Mouse (Mus musculus): ENCODE measurements at regions not wholly inside any gene's neighbourhood (a gene's known extent, or its start where the extent isn't known, plus 50 kb on each side); places are given as distances from the start of the nearest gene placed in this dataset.

GRCm38 (mm10) chr7:65244936-65245335, 88.6 kb upstream of the Fam189a1 start:
- WGBS: 58% methylated on average over 4 of the region's 4 CpGs

GRCm38 (mm10) chr7:65241208-65241607, 84.8 kb upstream of the Fam189a1 start:
- Histone ChIP-seq H3K4me3 (replicated peaks; ENCODE audit: extremely low read depth, low read depth, low read length) (no peak overlapping the region), H3K4me1 (ENCODE audit: control insufficient read depth, insufficient read depth, low read length) (no peaks in the 10 kb centered on the region)
- WGBS: 65% methylated on average over 8 of the region's 8 CpGs
- no peak for TF ChIP-seq POLR2A (IDR thresholded peaks at IDR 0.05; ENCODE audit: borderline replicate concordance, extremely low read depth, low read depth, low read length)
- TF ChIP-seq CTCF (IDR thresholded peaks at IDR 0.05; ENCODE audit: insufficient read depth, low read length): no peak
- no peak for DNase-seq

More at GRCm38 (mm10) chr7:65244936-65245335, 88.6 kb upstream of the Fam189a1 start:
- H3K4me3 ChIP-seq (replicated peaks; ENCODE audit: extremely low read depth, low read depth, low read length): no peak overlapping the region
- TF ChIP-seq CTCF (IDR thresholded peaks at IDR 0.05; ENCODE audit: insufficient read depth, low read length): no peak
- TF ChIP-seq POLR2A (IDR thresholded peaks at IDR 0.05; ENCODE audit: borderline replicate concordance, extremely low read depth, low read depth, low read length): no peak
- H3K4me1 ChIP-seq (ENCODE audit: control insufficient read depth, insufficient read depth, low read length): no peaks in the 10 kb centered on the region
- no peak for DNase-seq

GRCm38 (mm10) chr7:65235701-65236100, 79.3 kb upstream of the Fam189a1 start:
- DNase-seq: no peak
- no peak for TF ChIP-seq CTCF (IDR thresholded peaks at IDR 0.05; ENCODE audit: insufficient read depth, low read length)
- TF ChIP-seq POLR2A (IDR thresholded peaks at IDR 0.05; ENCODE audit: borderline replicate concordance, extremely low read depth, low read depth, low read length): no peak
- H3K4me1 ChIP-seq (ENCODE audit: control insufficient read depth, insufficient read depth, low read length): no peaks in the 10 kb centered on the region
- 87% methylated on average over 3 of the region's 3 CpGs for WGBS
- no peak overlapping the region for H3K4me3 ChIP-seq (replicated peaks; ENCODE audit: extremely low read depth, low read depth, low read length)

- TF ChIP-seq CTCF (IDR thresholded peaks at IDR 0.05; ENCODE audit: insufficient read depth, low read length) (no peak), POLR2A (IDR thresholded peaks at IDR 0.05; ENCODE audit: borderline replicate concordance, extremely low read depth, low read depth, low read length) (no peak)
- H3K4me1 ChIP-seq (ENCODE audit: control insufficient read depth, insufficient read depth, low read length): no peaks in the 10 kb centered on the region
- DNase-seq: no peak
- 72% methylated on average over 4 of the region's 4 CpGs for WGBS
- H3K4me3 ChIP-seq (replicated peaks; ENCODE audit: extremely low read depth, low read depth, low read length): no peak overlapping the region
Observed at GRCm38 (mm10) chr7:65233681-65234080, 77.3 kb upstream of the Fam189a1 start.

- DNase-seq: no peak
- 60% methylated on average over 5 of the region's 5 CpGs for WGBS
- TF ChIP-seq CTCF (IDR thresholded peaks at IDR 0.05; ENCODE audit: insufficient read depth, low read length): no peak
- TF ChIP-seq POLR2A (IDR thresholded peaks at IDR 0.05; ENCODE audit: borderline replicate concordance, extremely low read depth, low read depth, low read length): no peak
- Histone ChIP-seq H3K4me3 (replicated peaks; ENCODE audit: extremely low read depth, low read depth, low read length) (no peak overlapping the region), H3K4me1 (ENCODE audit: control insufficient read depth, insufficient read depth, low read length) (no peaks in the 10 kb centered on the region)
Observed at GRCm38 (mm10) chr7:65229306-65229705, 72.9 kb upstream of the Fam189a1 start.

- 48% methylated on average over 4 of the region's 4 CpGs for whole genome bisulfite sequencing
- no peak for TF ChIP-seq POLR2A (IDR thresholded peaks at IDR 0.05; ENCODE audit: borderline replicate concordance, extremely low read depth, low read depth, low read length)
- no peak for TF ChIP-seq CTCF (IDR thresholded peaks at IDR 0.05; ENCODE audit: insufficient read depth, low read length)
- Histone ChIP-seq H3K4me1 (ENCODE audit: control insufficient read depth, insufficient read depth, low read length) (no peaks in the 10 kb centered on the region), H3K4me3 (replicated peaks; ENCODE audit: extremely low read depth, low read depth, low read length) (no peak overlapping the region)
- no peak for DNase-seq
Observed at GRCm38 (mm10) chr7:65226218-65226617, 69.8 kb upstream of the Fam189a1 start.

GRCm38 (mm10) chr7:65213216-65213925, 57.0 kb upstream of the Fam189a1 start:
- 58% methylated on average over 14 of the region's 14 CpGs for WGBS
- TF ChIP-seq CTCF (IDR thresholded peaks at IDR 0.05; ENCODE audit: insufficient read depth, low read length) (peak; percentile 27), POLR2A (IDR thresholded peaks at IDR 0.05; ENCODE audit: borderline replicate concordance, extremely low read depth, low read depth, low read length) (no peak)
- DNase-seq: peak; percentile 71
- no peaks in the 10 kb centered on the region for H3K4me1 ChIP-seq (ENCODE audit: control insufficient read depth, insufficient read depth, low read length)
- H3K4me3 ChIP-seq (replicated peaks; ENCODE audit: extremely low read depth, low read depth, low read length): no peak overlapping the region

- WGBS: 81% methylated on average over 10 of the region's 10 CpGs
- no peak for TF ChIP-seq CTCF (IDR thresholded peaks at IDR 0.05; ENCODE audit: insufficient read depth, low read length)
- no peak for TF ChIP-seq POLR2A (IDR thresholded peaks at IDR 0.05; ENCODE audit: borderline replicate concordance, extremely low read depth, low read depth, low read length)
- Histone ChIP-seq H3K4me1 (ENCODE audit: control insufficient read depth, insufficient read depth, low read length) (no peaks in the 10 kb centered on the region), H3K4me3 (replicated peaks; ENCODE audit: extremely low read depth, low read depth, low read length) (no peak overlapping the region)
- DNase-seq: no peak
Observed at GRCm38 (mm10) chr7:65207240-65207639, 50.9 kb upstream of the Fam189a1 start.
